Mouse (Mus musculus): Measurements from ENCODE around the gene Lamtor3. TPM values are rescaled to one million over a fixed set of nuclear protein-coding genes. Genes with fewer than 3 reads are reported as not detected.

Gene Lamtor3
- polyA plus RNA-seq, 1 experiment from 2014 or later = 132 TPM

GRCm38 (mm10) chr3:137952225-137952913 lies 34.1 kb downstream of the Lamtor3 start:
- no peaks in the 10 kb centered on the region for H3K27me3 ChIP-seq (ENCODE audit: control insufficient read depth, insufficient read depth, low read depth, low read length)
- WGBS = 73% methylated on average over 4 of the region's 4 CpGs
- no peaks in the 10 kb centered on the region for H3K36me3 ChIP-seq (ENCODE audit: control insufficient read depth, insufficient read depth, low read length)
- ATAC-seq = peak; percentile 76
- peak overlapping the region; percentile 72 for H3K27ac ChIP-seq (ENCODE audit: low read length)
- peak overlapping the region; percentile 32; the same call in 1 of the 2 replicates for H3K4me2 ChIP-seq (ENCODE audit: low read length)
- no peaks in the 10 kb centered on the region for H3K9me3 ChIP-seq (replicated peaks; ENCODE audit: control insufficient read depth, low read length, poor library complexity, severe bottlenecking)
- peaks cover 11% of the 10 kb centered on the region for H3K4me1 ChIP-seq (ENCODE audit: control insufficient read depth, insufficient read depth, low read length)
- no peak overlapping the region for H3K9ac ChIP-seq (ENCODE audit: low read depth, low read length)
- H3K4me3 ChIP-seq (ENCODE audit: low read depth, low read length) = no peak overlapping the region

GRCm38 (mm10) chr3:137952914-137953880 lies 34.9 kb downstream of the Lamtor3 start:
- 0 out of 2 replicates have a peak overlapping the region, but pooled peaks have one; percentile 17 for H3K9ac ChIP-seq (ENCODE audit: low read depth, low read length)
- no peaks in the 10 kb centered on the region for H3K9me3 ChIP-seq (replicated peaks; ENCODE audit: control insufficient read depth, low read length, poor library complexity, severe bottlenecking)
- WGBS = 59% methylated on average over 14 of the region's 14 CpGs
- ATAC-seq = peak; percentile 96
- H3K27me3 ChIP-seq (ENCODE audit: control insufficient read depth, insufficient read depth, low read depth, low read length) = no peaks in the 10 kb centered on the region
- no peak overlapping the region for H3K4me3 ChIP-seq (ENCODE audit: low read depth, low read length)
- H3K36me3 ChIP-seq (ENCODE audit: control insufficient read depth, insufficient read depth, low read length) = no peaks in the 10 kb centered on the region
- peaks cover 11% of the 10 kb centered on the region for H3K4me1 ChIP-seq (ENCODE audit: control insufficient read depth, insufficient read depth, low read length)
- peak overlapping the region; percentile 32 for H3K4me2 ChIP-seq (ENCODE audit: low read length)
- peak overlapping the region; percentile 72 for H3K27ac ChIP-seq (ENCODE audit: low read length)

- H3K4me1 ChIP-seq (ENCODE audit: control insufficient read depth, insufficient read depth, low read length) = peaks cover 11% of the 10 kb centered on the region
- no peaks in the 10 kb centered on the region for H3K9me3 ChIP-seq (replicated peaks; ENCODE audit: control insufficient read depth, low read length, poor library complexity, severe bottlenecking)
- no peak overlapping the region for H3K4me3 ChIP-seq (ENCODE audit: low read depth, low read length)
- no peak overlapping the region for H3K9ac ChIP-seq (ENCODE audit: low read depth, low read length)
- H3K27ac ChIP-seq (ENCODE audit: low read length) = no peak overlapping the region
- H3K36me3 ChIP-seq (ENCODE audit: control insufficient read depth, insufficient read depth, low read length) = no peaks in the 10 kb centered on the region
- 57% methylated on average over 23 of the region's 23 CpGs for WGBS
- ATAC-seq = no peak
- no peaks in the 10 kb centered on the region for H3K27me3 ChIP-seq (ENCODE audit: control insufficient read depth, insufficient read depth, low read depth, low read length)
- 0 out of 2 replicates have a peak overlapping the region, but pooled peaks have one; percentile 5 for H3K4me2 ChIP-seq (ENCODE audit: low read length)
Measured at GRCm38 (mm10) chr3:137954256-137954916, 36.1 kb downstream of the Lamtor3 start.

GRCm38 (mm10) chr3:137955560-137956081 lies 37.3 kb downstream of the Lamtor3 start:
- H3K9me3 ChIP-seq (replicated peaks; ENCODE audit: control insufficient read depth, low read length, poor library complexity, severe bottlenecking) = no peaks in the 10 kb centered on the region
- H3K27me3 ChIP-seq (ENCODE audit: control insufficient read depth, insufficient read depth, low read depth, low read length) = no peaks in the 10 kb centered on the region
- no peak for ATAC-seq
- H3K4me3 ChIP-seq (ENCODE audit: low read depth, low read length) = no peak overlapping the region
- H3K36me3 ChIP-seq (ENCODE audit: control insufficient read depth, insufficient read depth, low read length) = no peaks in the 10 kb centered on the region
- H3K27ac ChIP-seq (ENCODE audit: low read length) = no peak overlapping the region
- 29% methylated on average over 16 of the region's 16 CpGs for WGBS
- H3K4me2 ChIP-seq (ENCODE audit: low read length) = peak overlapping the region; percentile 17; the same call in 1 of the 2 replicates
- no peak overlapping the region for H3K9ac ChIP-seq (ENCODE audit: low read depth, low read length)
- peaks cover 11% of the 10 kb centered on the region for H3K4me1 ChIP-seq (ENCODE audit: control insufficient read depth, insufficient read depth, low read length)

- 87% methylated on average over 9 of the region's 9 CpGs for WGBS
- no peak for ATAC-seq
- H3K4me2 ChIP-seq (ENCODE audit: low read length) = no peak overlapping the region
- H3K4me3 ChIP-seq (ENCODE audit: low read depth, low read length) = no peak overlapping the region
- no peak overlapping the region for H3K27ac ChIP-seq (ENCODE audit: low read length)
- peaks cover 6% of the 10 kb centered on the region for H3K4me1 ChIP-seq (ENCODE audit: control insufficient read depth, insufficient read depth, low read length)
- H3K9ac ChIP-seq (ENCODE audit: low read depth, low read length) = no peak overlapping the region
- no peaks in the 10 kb centered on the region for H3K27me3 ChIP-seq (ENCODE audit: control insufficient read depth, insufficient read depth, low read depth, low read length)
- H3K9me3 ChIP-seq (replicated peaks; ENCODE audit: control insufficient read depth, low read length, poor library complexity, severe bottlenecking) = no peaks in the 10 kb centered on the region
- H3K36me3 ChIP-seq (ENCODE audit: control insufficient read depth, insufficient read depth, low read length) = no peaks in the 10 kb centered on the region
Measured at GRCm38 (mm10) chr3:137957864-137958263, 39.6 kb downstream of the Lamtor3 start.

- Histone ChIP-seq H3K27ac (ENCODE audit: low read length) (no peak overlapping the region), H3K9ac (ENCODE audit: low read depth, low read length) (no peak overlapping the region)
Measured at GRCm38 (mm10) chr3:137958352-137958751, 40.0 kb downstream of the Lamtor3 start.

GRCm38 (mm10) chr3:137959456-137959855 lies 41.1 kb downstream of the Lamtor3 start:
- no peak overlapping the region for H3K27ac ChIP-seq (ENCODE audit: low read length)
- no peaks in the 10 kb centered on the region for H3K9me3 ChIP-seq (replicated peaks; ENCODE audit: control insufficient read depth, low read length, poor library complexity, severe bottlenecking)
- 81% methylated on average over 4 of the region's 4 CpGs for WGBS
- no peaks in the 10 kb centered on the region for H3K27me3 ChIP-seq (ENCODE audit: control insufficient read depth, insufficient read depth, low read depth, low read length)
- no peak overlapping the region for H3K9ac ChIP-seq (ENCODE audit: low read depth, low read length)
- H3K4me2 ChIP-seq (ENCODE audit: low read length) = no peak overlapping the region
- ATAC-seq = no peak
- 0 out of 2 replicates have a peak, but pooled peaks cover 3% of the 10 kb centered on the region for H3K4me1 ChIP-seq (ENCODE audit: control insufficient read depth, insufficient read depth, low read length)
- H3K36me3 ChIP-seq (ENCODE audit: control insufficient read depth, insufficient read depth, low read length) = no peaks in the 10 kb centered on the region
- H3K4me3 ChIP-seq (ENCODE audit: low read depth, low read length) = no peak overlapping the region

More at GRCm38 (mm10) chr3:137958352-137958751, 40.0 kb downstream of the Lamtor3 start:
- Histone ChIP-seq H3K4me1 (ENCODE audit: control insufficient read depth, insufficient read depth, low read length) (peaks cover 1% of the 10 kb centered on the region), H3K4me3 (ENCODE audit: low read depth, low read length) (no peak overlapping the region), H3K27me3 (ENCODE audit: control insufficient read depth, insufficient read depth, low read depth, low read length) (no peaks in the 10 kb centered on the region), H3K36me3 (ENCODE audit: control insufficient read depth, insufficient read depth, low read length) (no peaks in the 10 kb centered on the region), H3K4me2 (ENCODE audit: low read length) (no peak overlapping the region), H3K9me3 (replicated peaks; ENCODE audit: control insufficient read depth, low read length, poor library complexity, severe bottlenecking) (no peaks in the 10 kb centered on the region)
- WGBS = 95% methylated on average over 4 of the region's 4 CpGs
- no peak for ATAC-seq

- no peaks in the 10 kb centered on the region for H3K27me3 ChIP-seq (ENCODE audit: control insufficient read depth, insufficient read depth, low read depth, low read length)
- no peaks in the 10 kb centered on the region for H3K9me3 ChIP-seq (replicated peaks; ENCODE audit: control insufficient read depth, low read length, poor library complexity, severe bottlenecking)
- ATAC-seq = no peak
- H3K4me3 ChIP-seq (ENCODE audit: low read depth, low read length) = no peak overlapping the region
- H3K4me2 ChIP-seq (ENCODE audit: low read length) = no peak overlapping the region
- H3K36me3 ChIP-seq (ENCODE audit: control insufficient read depth, insufficient read depth, low read length) = no peaks in the 10 kb centered on the region
- no peak overlapping the region for H3K9ac ChIP-seq (ENCODE audit: low read depth, low read length)
- WGBS = 67% methylated on average over 8 of the region's 8 CpGs
- H3K4me1 ChIP-seq (ENCODE audit: control insufficient read depth, insufficient read depth, low read length) = 0 out of 2 replicates have a peak, but pooled peaks cover 3% of the 10 kb centered on the region
- no peak overlapping the region for H3K27ac ChIP-seq (ENCODE audit: low read length)
Measured at GRCm38 (mm10) chr3:137961736-137962385, 43.6 kb downstream of the Lamtor3 start.
